Mouse (Mus musculus) adrenal gland, adult 18-20 months (tissue): ENCODE measurements around the gene Plscr4. TPM values are rescaled to one million over a fixed set of nuclear protein-coding genes. Genes with fewer than 3 reads are reported as not detected.

ENCODE experiments used
- DNase-seq, 2 experiments: peaks; one replicate each; pipeline ENCODE4 v3.0.0; 2021 to 2022; ENCODE audit warnings: low spot score in 2 of 2
- total RNA-seq, 2 experiments: library from RNA; stranded (reverse); gene quantifications; 1 replicate in 1 of 2; 2 replicates in 1 of 2; pipeline ENCODE4 v1.2.3; 2021

Gene Plscr4
- total RNA-seq, 2 experiments from 2014 or later: 12.2 to 13.3 TPM

DNA sequence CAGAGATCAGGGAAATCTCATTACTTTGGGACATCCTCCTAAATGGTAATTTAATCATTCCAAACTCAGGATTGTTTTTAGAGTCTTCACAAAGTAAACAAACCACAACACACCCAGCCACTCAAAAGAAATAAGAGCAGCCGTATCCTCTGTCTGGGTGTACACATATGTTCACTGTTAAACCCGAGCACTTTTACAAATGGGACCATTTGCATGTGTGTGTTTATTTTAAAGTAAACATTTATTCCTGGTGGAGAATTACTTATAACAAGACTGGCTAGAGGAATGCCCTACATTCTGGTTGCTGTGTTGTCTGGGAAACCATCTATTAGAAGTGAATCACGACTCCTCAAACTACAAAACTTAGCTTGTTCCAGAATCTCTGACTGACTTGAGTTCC is 47.1 kb downstream of the Plscr4 start:
- no peak for DNase-seq

DNA sequence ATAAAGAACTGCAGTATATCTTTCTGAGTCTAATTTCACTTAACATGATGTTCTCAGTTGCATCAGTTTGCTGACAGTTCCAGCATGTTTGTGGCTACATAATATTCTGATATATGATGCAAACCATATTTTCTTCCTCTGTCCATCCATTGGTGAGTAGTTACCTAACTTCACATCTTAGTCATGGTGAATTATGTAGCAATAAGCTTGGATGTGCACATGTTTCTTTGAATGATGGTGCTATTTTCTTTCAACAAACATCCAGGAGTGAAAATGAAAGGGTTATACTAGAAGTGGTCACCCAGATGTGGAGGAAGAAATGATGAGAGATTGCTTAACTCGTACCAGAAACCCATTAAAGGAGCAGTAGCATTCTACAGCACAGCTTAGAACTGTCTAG is 47.7 kb downstream of the Plscr4 start:
- DNase-seq: no peak

DNA sequence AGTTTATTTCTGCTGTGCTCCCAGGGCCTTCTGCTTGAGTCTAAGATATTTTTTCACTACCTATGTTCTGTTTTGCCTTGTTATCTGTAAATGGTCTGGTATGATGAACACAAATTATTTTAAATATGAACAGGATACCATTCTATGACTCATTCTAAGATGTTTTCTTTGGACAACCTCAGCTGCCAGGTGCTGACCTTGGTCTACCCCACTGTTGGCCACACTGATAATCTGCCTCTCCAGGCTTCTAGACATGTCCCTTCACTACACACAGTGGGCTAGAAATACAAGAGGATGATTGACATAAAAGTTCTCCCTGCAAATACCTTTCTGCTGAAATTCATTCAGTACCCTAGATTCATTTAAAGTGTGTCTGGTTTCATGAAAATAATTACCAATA is 54.5 kb downstream of the Plscr4 start:
- no peak for DNase-seq

DNA sequence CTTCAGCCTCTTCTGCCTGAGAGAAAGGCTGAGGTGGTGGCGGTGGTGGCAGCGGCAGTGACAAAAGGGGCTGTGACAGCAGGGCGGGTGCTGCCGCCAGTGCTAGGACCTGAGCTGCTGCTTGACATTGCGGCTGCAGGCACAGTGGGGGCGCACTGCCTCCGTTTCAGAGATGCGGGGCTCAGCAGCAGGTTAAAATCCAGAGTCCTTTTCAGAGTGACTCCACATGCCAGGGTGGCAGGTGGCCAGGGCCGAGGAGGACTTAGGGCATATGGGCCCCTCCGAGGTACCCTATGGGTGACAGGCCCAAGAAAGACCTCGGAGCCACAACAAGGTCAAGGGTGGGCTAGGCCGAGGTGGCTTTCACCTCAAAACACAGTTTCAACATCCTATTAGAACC is 59.9 kb downstream of the Plscr4 start:
- DNase-seq: no peak

DNA sequence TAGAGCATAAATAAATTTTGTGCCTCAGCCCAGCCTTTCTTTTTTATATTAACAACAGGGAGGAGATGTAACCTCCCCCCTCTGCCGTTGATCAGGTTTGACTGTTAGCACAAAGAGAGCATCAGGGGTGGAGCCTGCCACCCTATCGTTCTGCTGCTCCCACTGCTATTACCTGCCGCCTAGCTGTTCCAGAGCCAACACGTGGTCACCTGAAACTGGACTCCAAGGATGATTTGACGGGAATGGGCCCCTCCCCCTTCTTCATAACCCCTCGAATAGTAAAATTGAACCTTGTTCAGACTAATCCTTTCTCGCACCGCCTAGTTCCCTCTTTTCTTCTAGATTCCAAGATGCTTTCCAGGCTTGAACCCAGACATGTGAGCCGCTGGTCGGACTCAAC is 63.6 kb downstream of the Plscr4 start:
- no peak for DNase-seq

DNA sequence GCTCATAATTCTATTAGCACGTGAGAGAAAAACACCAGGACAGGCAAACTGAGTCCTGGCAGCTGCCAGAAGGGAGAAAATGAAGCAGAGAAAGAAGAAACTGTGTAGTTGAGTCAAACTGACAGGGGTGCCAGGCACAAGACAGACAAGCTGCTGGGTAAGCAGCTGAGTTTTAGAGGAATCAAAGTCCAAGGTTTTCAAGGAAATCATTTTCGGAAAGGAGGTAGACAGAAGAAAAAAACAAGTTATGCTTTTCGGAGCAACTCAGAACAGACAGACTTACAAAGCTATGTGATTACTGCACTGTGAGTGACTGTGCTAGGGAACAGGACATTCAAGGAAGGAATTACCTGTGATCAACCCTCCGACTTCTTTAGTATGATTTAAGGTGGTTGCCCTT is 67.3 kb downstream of the Plscr4 start:
- DNase-seq: no peak

DNA sequence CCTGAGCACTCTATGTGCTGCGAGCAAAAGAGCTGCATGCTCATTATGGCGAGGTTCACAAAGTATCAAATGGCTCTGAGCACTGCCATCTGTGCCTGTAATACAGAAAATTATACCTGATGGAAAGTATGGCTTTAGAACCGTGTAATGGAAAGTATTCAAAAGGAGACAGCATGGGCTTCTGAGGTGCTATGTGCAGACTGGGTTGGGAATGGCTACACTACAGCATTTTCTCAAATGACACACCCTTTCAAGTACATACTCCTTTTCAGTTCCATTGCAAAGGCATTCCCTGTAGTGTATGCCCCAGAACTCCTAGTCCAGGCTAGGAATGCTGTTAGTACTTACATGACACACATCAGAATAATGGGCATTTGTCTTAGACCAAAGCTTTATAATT is 72.9 kb downstream of the Plscr4 start:
- no peak for DNase-seq

DNA sequence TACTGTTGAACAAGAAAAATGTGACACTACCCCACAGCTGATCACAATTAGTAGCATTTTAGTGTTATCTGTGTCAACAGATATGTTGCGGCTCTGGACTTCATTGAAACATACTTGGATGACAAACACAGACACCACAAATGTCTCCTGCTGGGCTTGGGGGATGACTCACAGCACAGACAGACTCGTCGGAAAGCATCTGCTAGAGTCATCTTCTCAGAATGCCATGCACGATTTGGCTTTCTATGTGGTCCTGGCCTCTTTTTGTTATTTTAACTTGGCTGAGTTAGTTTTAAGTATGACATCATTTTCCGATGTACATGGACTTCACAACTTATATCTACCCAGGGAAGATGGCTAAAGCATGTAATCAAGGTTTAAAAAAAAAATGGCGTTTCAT is 80.6 kb downstream of the Plscr4 start:
- DNase-seq: no peak

DNA sequence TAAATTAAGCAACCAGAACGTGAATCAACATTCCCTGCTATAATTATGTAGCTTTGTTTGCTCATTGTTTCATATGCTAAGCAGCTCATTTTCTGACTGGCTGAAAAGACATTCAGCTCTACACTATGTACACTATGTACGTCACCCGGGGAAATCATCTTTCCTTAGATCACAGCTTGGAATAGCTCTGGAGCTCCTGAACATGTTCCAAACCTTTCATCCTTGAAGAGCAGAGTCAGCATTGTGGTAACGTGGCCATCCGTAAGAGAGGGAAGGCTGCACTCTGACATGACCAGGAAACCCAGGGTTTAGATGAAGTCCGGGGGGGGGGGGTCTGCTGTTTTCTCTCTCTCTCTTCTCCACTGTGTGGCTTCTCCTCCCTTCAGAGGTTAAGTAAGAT is 81.0 kb downstream of the Plscr4 start:
- no peak for DNase-seq

Other genes with a start within 250 kb of the Plscr4 start
- gene Plscr1, start 207.6 kb upstream of the Plscr4 start, total RNA-seq: 10 to 100 TPM in 1 of 2 experiments, 1 to 10 TPM in 1; 7.2 to 11.5 TPM
- 10 to 100 TPM; 15.5 to 18.1 TPM for gene Plscr2, start 181.8 kb upstream of the Plscr4 start, total RNA-seq
- gene 1700057G04Rik, start 148.0 kb upstream of the Plscr4 start, total RNA-seq: not detected
- gene Plod2, start 84.8 kb downstream of the Plscr4 start, total RNA-seq: 100 to 1,000 TPM; 247 to 280 TPM